Mouse (Mus musculus): Measurements from ENCODE around the gene Kit.

Gene Kit

DNA sequence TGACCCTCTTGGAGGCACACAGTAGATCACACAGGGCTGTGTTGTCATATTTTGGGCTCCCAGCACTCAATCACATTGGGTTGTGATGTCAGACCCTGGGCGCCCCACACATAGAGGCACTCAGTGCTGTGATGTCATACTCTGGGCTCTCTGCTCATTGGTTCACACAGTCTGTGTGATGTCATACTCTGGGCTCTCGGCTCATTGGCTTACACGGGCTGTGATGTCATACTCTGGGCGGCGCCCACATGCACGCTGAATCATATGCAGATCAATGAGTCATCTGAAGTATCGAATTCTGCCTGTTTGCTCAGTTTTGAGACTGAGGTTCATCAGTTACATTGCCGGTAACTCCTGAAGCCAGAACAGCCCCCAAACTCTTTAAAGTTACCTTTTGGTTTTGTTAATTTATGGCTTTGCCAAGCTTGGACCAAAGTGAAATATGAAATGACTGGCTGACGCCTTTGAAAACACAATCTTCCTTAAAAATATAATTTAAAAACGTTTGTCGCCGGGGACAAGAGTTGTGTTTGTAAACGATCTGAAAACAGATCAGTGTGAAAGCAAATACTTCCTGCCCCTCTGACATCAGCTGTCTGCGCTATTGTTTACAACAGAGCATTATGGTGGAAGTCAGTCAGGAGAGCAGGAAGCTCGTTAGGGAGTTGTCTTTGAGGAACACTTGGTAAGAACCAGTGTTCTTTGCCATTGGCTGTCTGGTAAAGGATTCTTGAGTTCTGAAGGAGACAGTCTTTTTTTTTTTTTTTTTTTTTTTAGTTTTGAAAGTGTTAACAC is 15.0 kb downstream of the Kit start:
- DNase-seq (ENCODE audit: low read depth, low spot score) = no peak

DNA sequence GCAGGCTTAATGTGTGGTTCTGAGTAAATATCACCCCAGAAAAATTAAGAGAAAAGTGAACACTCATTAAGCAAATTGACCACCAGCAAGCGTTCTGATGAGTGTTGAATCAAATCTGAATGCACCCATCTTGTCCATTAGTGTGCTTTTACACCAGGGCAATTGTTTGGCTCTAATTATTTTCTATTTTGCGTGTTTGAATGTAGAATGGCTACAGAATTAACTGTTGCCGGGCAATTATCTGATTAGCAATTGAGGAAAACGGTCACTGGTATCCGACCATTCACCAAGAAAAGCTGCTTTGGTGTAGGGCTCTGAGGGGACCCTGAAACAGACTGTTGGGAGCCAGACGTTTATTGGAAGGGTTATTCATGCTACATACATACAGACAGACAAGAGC is 16.2 kb downstream of the Kit start:
- no peak for DNase-seq (ENCODE audit: low read depth, low spot score)

DNA sequence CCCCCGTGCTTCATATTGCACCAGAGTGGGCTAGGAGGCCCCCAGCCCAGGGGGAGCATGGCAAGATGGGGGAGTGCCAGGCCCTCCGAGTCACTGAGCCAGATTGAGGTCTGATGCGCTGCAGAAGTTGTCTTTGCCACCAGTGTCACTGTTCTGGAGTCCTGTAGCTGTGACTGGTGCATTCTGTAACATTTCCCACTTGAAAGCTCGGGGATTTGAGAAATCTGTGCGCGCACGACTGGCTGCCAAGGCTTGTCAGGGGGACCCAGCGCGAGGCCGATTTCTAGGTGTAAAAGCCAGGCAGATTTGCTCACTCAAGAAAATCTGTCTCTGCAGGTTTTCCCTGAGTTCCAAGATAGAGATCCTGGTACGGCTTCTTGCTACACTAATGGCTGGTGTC is 16.9 kb downstream of the Kit start:
- DNase-seq (ENCODE audit: low read depth, low spot score) = no peak

DNA sequence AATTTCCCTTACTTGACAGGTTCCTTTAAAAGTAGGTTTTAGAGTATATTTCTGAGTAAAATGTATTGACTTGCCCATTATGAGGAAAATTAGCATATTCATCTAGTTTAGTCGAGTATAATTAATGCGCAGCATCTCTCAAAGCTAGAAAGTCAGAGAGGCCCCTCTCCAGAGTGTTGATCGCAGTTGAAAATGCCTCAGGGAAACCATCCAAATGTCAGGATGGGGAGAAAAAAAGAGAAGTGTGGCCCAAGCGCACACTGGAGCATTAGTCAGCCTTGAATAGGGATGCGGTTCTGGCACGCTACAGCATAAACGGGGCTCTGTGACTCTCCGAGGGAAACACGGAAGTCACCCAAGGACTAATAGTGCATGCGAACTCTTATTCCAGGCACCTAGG is 20.6 kb downstream of the Kit start:
- DNase-seq (ENCODE audit: low read depth, low spot score) = no peak

DNA sequence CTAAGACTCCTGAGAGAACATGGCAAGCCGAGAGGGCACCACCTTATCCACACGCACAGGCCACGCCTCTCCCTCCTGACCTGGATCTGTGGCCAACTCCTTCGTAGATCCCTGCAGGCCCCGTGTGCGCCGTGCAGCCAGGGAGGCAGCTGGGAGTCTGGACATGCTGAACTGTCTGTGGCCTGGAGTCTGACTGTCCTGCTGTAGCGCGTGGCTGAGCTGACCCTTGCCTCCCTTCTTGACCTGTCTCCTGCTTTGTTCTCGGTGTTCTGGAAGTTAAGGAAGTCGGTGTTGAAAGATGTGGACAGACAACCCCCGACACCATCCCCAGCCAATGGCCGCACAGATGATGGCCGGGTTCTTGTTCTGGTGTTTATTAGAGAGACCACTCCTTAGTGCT is 21.5 kb downstream of the Kit start:
- no peak for DNase-seq (ENCODE audit: low read depth, low spot score)

DNA sequence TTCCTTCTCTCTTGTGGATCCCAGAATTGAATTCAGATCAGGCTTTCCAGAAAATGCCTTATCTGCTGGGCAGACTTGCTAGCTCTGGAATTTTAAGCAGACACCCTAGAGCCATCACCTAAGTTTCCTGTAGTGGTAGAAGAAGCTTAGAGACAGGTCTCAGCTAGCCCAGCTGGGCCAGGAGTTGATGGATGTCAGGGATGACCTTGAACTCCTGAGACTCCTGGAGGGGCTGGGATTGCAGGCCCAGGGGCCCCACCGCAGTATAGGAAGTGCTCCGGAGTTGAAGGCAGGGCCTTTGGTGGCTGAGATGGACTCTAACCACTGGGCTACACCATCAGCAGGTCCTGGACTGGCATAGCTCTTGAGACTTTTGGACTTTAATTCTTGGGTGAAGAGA is 22.6 kb downstream of the Kit start:
- no peak for DNase-seq (ENCODE audit: low read depth, low spot score)

DNA sequence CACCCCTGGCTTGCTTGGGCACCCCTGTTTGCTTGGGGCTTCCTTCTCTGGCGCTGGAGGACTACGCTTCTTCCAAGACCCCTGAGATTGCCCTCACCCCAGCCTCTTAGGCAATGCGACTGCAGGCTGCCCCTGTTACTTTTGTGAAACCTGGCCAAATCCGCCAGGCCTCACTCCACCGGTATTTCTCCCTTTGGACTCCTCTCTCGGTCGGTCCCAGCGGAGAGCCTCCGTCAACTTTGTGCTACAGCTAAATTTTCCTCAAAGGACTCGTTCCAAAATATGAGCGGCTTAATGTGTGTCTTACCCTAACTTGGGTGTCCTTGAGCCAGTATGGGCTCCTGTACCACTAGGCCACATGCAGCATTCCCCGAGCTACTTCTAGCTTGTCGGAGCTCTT is 23.8 kb downstream of the Kit start:
- no peak for DNase-seq (ENCODE audit: low read depth, low spot score)

DNA sequence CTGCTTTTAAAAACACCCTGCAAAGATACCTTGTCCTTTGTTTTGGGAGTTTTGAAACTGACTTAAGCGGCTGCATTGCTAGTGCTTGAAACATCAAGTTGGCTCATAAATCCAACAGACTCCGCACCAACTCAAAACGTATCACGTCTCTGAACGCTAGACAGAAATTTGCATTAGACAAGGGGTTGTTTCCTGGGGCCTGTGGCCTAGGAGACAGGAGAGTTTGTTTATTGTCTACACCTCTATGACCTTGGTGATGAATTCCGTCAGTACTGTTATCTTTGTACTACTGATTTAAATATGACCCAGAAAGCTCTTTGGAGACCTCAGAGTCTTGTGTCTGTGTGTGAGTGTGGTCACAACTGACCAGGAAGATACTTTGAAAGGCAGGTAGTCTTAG is 25.3 kb downstream of the Kit start:
- DNase-seq (ENCODE audit: low read depth, low spot score) = no peak

DNA sequence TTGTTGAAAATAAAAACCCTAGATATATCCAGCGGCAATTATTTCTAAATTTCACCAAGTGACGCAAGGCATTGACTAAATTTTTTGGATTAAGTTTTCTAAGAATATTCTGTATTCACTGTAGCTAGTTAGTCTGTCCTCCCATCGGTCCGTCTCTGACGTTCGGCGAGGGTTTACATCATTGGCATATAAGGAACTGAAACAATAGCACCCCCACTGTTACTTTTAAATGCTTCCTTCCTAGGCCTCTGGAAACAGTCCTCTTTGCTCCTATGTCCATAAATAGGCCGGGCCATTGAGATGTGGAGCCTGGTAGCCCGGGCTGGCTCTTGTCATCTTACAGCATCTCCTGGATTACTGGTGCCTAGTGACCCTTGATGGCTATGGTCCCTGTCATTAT is 29.5 kb downstream of the Kit start:
- DNase-seq (ENCODE audit: low read depth, low spot score) = no peak

DNA sequence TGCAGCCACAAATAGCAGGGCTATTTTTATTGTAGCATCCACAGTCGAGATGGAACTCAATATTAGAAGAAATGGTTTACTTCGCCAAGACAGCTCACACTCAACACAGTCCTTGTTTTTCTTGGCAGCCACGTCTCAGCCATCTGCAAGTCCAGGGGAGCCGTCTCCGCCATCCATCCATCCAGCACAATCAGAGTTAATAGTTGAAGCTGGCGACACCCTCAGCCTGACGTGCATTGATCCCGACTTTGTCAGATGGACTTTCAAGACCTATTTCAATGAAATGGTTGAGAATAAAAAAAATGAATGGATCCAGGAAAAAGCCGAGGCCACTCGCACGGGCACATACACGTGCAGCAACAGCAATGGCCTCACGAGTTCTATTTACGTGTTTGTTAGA is 32.2 kb downstream of the Kit start:
- DNase-seq (ENCODE audit: low read depth, low spot score) = no peak

DNA sequence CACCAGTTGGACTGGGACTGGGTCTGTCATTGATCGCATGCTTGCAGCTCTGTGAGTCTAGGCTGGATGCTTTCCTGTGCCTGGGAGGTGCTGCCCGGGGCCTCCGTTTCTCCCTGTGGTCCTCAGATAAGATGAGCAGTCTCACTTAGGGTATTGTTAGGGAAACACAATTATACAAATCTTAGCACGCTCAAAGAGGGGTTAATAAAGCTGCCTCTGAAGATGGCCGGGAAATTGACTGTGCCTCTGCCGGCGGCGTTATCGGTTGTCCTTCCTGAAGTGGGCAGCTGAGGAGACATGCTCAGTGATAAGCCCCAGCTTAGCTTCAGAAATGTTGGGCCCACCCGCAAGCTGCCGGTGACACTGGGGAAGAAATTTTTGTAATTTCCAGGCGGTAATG is 33.3 kb downstream of the Kit start:
- no peak for DNase-seq (ENCODE audit: low read depth, low spot score)

DNA sequence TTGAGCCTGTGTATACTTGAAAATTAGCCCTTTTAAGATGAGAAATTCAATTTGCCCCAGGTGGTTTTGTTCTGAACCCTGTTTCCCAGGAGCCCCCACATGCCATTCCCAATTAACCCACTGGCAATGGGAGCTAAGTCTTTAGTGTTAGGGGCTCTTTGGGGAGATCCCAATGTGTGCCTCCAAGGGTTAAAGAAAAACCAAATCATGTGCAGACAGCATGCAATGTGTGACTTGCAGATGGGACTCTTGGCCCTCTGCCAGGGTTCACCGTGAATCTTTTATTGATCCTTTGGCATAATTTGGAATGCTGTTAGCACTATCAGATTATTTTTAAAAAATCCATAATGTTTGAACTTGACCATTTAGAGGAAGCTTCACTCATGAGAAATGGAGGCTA is 37.7 kb downstream of the Kit start:
- DNase-seq (ENCODE audit: low read depth, low spot score) = no peak

DNA sequence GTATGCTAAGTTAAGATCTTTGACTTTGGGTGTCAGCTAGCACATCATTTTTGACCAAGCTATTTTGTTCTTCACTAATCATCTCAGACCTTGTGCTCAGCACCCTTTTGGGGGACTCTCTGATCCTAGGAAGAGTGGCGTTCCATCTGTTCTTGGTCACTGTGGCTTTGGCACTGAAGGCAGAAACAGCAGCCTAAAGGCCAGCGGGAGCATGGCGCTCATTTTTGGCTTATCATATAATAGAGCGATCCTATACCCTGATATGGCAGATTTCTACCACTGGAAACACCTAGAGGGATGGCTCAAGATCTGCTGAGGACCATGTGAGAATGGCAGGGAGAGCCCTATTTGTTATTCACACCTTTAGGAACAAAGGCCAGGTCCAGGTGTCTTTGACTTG is 38.2 kb downstream of the Kit start:
- no peak for DNase-seq (ENCODE audit: low read depth, low spot score)

DNA sequence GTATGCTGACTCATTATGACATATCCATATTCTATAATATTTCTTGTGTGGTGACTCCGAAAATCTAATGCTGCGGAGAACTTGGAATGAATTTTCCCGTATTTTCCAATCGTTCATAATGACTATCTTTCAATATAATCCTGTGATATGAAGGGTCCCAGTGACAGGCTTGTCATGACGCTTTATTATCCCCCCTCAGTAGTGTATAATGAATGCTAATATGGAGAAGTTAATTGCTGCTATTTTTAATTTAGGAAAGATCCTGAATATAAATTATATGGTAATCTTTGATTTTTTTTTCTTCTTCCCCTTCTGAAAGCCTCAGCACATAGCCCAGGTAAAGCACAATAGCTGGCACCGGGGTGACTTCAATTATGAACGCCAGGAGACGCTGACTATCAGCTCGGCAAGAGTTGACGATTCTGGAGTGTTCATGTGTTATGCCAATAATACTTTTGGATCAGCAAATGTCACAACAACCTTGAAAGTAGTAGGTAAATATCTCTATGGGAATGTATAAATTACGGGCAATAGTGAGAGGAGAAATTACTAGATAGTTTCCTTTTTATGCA is 40.4 kb downstream of the Kit start:
- DNase-seq (ENCODE audit: low read depth, low spot score) = no peak

DNA sequence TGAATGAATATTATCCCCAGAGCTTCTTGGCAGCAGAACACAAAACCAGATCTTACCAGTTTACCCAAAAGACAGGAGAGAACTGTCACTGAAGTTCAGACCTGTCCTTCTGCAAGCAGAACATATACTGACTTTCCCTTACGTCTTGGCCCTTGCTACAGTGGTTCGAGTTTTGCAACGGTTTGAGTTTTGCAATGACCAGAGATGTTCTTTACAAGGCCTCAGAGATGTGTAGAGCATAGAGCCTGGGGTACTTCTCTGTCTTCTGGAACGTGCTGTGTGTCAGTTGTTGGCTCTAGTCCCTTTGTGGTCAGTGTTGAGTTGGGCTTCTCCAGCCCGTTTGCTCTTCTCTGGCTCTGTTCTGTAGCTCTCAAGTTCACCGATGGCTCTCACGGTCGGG is 40.9 kb downstream of the Kit start:
- DNase-seq (ENCODE audit: low read depth, low spot score) = no peak

DNA sequence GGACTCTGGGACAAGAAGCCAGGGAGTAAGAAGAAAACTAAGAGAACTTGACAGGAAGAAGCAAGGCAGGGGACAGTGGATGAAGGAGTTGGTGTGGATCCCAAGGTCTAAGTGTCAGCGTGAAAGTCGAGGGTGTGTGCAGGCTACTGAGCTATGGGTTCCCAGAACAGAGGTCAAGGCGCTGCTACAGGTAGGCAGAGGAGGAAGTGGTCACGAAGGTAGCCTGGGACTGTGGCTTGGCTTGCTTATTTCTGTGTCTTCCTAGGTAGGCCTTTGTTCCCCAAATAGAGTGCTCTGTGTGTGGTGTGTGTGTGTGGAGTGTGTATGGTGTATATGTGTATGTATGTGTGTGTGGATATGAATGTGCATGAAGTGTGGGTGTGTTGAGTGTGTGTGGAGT is 47.7 kb downstream of the Kit start:
- DNase-seq (ENCODE audit: low read depth, low spot score) = no peak

DNA sequence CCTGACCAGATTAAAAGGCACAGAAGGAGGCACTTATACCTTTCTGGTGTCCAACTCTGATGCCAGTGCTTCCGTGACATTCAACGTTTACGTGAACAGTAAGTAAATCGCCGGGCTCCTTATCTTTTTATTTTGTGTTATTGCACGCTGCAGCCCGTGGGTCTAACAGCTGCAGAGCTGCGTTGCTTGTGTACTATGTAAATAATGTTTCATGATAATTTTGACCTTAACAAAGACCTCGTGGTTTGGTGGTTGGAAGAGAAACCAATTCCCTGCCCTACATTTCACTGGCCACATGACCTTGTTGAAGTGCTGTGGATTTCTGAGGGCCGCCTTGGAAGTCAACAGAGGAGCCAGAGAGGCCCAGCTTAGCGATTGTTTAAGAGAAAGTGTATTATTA is 48.3 kb downstream of the Kit start:
- DNase-seq (ENCODE audit: low read depth, low spot score) = no peak

DNA sequence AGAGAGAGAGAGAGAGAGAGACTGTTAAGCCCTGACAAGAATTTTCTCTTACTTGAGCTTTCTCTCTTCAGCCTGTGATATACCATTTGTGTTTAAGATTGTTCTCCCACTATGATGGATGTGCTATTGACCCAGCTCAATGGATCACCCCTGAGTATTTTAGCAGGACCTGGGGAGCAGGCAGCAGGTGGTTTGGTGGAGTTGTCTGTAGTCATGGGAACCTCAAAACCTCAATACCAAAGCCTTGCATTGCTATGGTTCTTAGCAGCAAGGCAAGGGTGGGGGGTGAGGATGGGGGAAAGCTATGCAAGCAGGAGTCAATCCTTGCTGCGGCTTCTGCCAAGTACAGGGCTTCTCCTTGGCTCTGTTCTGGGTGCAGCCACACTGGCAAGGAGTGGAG is 48.8 kb downstream of the Kit start:
- DNase-seq (ENCODE audit: low read depth, low spot score) = no peak

DNA sequence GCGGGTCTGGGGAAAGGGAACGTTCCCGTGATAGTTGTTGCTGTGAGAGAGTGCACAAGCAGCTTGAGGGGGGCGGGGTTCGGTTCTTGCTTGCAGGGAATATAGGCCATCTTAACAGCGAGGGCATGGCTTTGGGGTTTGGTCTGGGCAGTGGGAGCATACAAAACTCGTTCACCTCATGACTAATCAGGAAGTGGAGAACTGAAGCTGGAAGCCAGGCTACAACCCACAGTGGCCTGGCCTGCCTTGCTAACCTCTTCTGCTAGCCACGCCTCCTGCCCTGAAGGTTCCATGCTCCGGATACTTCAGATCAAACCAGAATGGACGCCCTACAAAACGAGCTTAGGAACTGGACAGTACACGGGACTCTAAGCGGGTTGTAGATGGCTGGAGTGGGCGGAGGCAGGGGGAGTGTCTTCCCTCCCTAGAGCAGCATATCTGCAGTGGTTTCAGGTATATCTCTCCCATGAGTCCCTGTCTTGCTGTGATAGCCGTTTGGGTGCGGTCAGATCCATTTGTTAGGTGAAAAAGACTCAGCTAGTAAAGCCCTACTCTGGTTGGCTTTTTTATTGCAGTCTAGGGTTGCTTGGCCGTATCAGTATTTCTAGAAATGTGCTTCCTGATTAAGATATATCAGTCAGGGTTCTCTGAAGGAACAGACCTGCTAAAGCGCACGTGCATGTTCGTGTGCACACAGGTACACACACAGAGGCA is 49.4 kb downstream of the Kit start:
- DNase-seq (ENCODE audit: low read depth, low spot score) = no peak

DNA sequence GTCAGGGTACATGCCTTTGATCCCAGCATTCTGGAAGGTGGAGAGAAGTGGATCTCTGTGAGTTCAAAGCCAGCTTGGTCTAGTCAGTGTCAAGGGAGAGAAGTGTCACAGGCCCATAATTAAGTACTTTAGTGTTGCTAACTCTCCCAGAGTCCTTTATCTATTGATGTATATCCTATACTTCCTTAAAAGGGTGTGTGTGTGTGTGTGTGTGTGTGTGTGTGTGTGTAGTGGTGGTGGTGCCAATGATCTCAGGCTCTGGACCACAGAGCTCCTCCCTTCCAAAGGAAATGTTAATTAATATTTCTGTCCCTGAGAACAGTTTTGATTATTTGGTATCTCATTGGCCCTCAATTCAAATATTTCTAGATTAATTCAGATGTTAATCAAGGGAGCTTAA is 50.3 kb downstream of the Kit start:
- no peak for DNase-seq (ENCODE audit: low read depth, low spot score)

DNA sequence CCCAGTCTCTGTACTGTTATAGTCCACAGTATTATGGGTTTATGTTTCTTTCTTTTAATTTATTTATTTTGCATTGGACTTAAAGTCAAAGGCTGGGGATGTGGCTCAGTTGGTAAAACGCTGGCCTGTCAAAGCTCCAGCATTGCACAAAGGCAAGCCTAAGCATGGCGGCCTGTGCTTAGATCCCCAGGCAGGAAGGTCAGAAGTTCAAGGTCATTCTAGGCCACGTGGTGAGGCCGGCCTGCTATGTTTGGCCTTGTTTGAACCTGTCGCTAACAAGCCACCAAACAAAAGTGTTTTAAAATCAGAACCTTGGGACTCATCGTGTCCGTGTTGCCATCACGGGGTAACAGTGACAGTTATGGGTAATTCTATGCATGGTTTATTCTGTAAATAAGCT is 51.6 kb downstream of the Kit start:
- DNase-seq (ENCODE audit: low read depth, low spot score) = no peak

DNA sequence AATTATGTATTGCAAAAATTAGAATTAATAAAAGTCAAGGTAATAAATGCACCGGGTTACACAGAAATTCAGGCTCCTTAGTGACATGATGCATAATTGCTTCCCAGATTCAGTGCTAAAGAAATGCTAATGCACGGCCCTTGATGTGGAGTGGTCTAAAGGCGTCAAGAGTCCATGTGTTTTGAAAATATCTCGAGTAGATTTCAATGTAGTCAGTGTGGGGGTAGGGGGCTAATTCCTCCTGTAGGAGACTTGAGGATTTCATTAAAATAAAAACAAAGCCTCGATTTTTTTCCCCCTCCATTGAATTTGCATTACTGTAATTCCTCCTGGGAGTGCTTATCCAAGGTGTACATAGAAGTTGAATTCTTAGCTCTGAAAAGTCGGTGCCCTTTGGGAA is 52.0 kb downstream of the Kit start:
- DNase-seq (ENCODE audit: low read depth, low spot score) = no peak

DNA sequence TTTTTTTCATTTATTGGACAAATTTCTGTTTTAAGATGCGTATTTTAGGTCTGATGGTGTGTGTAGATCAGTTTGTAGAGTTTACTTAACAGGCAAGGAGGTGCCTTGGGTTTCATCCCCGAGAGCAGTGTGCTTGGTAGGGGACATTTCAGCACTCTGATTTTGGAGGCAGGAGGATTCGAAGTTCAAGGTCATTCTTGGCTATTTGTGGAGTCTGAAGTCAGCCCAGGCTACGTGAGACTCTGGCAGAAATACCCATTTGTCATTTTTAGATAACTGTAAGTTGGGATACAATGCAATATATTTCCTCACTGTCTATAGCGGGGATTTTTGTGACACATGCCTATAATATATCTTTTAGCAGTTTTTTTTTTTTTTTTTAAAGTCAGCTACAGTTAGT is 57.5 kb downstream of the Kit start:
- DNase-seq (ENCODE audit: low read depth, low spot score) = no peak

All from c-Kit-negative CD71-positive TER-119-positive erythroid progenitor cells, embryonic 14.5 days (primary cell).